Mouse (Mus musculus) brain, embryonic 14.5 days (tissue): ENCODE measurements around the gene Twf2.

Experiments used
- CTCF ChIP-seq: fragments of 200-500 bp; IDR thresholded peaks from 2 replicates; pipeline ENCODE4 v1.5.1; 2012; ENCODE audit warnings: inconsistent platforms, mild to moderate bottlenecking, moderate library complexity, borderline replicate concordance; ENCODE audit not compliant: insufficient read depth, insufficient read length; ENCODE audit errors: extremely low read depth
- POLR2A ChIP-seq: fragments of 200-500 bp; IDR thresholded peaks from 2 replicates; pipeline ENCODE4 v1.6.1; 2012; ENCODE audit warnings: mild to moderate bottlenecking, inconsistent platforms, borderline replicate concordance; ENCODE audit not compliant: poor library complexity, insufficient read depth, insufficient read length, severe bottlenecking; ENCODE audit errors: extremely low read depth

GRCm38 (mm10) chr9:106222261-106222851, 19.4 kb downstream of the Twf2 start, which contains the start of gene Tlr9:
- no peak for TF ChIP-seq POLR2A
- no peak for TF ChIP-seq CTCF
